ENCODE assay signal across 8 mouse cellular contexts in the genomic region with DNA sequence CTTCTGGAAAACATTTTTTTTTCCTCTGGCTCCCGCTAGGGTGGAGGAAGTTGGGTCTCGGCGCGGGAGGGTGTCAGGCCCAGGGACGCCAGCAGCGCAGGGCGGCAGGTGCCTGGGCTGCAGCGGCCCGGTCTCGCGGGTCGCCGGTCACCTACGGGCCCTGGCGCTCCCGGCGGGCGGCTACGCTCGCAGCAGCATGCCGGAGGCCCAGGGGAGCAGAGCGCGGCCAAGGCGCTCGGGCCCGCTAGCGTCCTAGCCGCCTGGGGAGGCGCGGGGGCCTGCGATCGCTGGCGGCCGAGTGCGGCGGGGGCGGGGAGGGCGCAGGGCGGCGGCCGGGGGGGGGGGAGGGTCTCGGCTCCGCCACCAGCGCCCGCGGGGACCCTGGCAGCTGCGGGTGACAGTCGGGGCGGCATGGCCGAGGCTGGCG. TPM values are rescaled to one million over a fixed set of nuclear protein-coding genes. Genes with fewer than 3 reads are reported as not detected.
DNase-seq lines count a peak whose midpoint lies in the region; ATAC-seq and TF ChIP-seq lines count a peak whose summit lies in the region.

No protein-coding gene starts in this region.

- peak; percentile 36; the same call in 1 of the 2 replicates for TF ChIP-seq POLR2A in testis, adult 2 months (IDR thresholded peaks at IDR 0.05; ENCODE audit: control insufficient read depth, low read depth, low read length)
- 0 out of 2 replicates have a peak, but pooled peaks have one; percentile 37 for TF ChIP-seq POLR2A in limb, embryonic 14.5 days (IDR thresholded peaks at IDR 0.05; ENCODE audit: borderline replicate concordance, extremely low read depth, insufficient read depth, insufficient read length)

- 0% methylated on average over 24 of the region's 51 CpGs for WGBS in intestine, embryonic 16.5 days
- WGBS in limb, embryonic 14.5 days, result under 1% methylated on average over 21 of the region's 51 CpGs
- WGBS in midbrain, embryonic 14.5 days, result under 1% methylated on average over 38 of the region's 51 CpGs

- no peak for DNase-seq in testis, postnatal 10 days (ENCODE audit: low spot score)
- DNase-seq in embryo, embryonic 11.5 days (ENCODE audit: low read depth, low spot score), result peak; percentile 43
- peak; percentile 46 to 71 for DNase-seq in gastrocnemius, postnatal 4 days (ENCODE audit: low spot score in 2 of 2)
- peak; percentile 78 for DNase-seq in limb, embryonic 14.5 days (ENCODE audit: low spot score)
- DNase-seq in midbrain, embryonic 14.5 days, result peak; percentile 82
- DNase-seq in spleen, adult 12 weeks (ENCODE audit: low spot score), result peak; percentile 66

- peak overlapping the region; percentile 90 for H3K9ac ChIP-seq in intestine, embryonic 16.5 days (ENCODE audit: low read depth, low read length)
- H3K9ac ChIP-seq in limb, embryonic 14.5 days (ENCODE audit: low read depth, low read length, severe bottlenecking), result peak overlapping the region; percentile 93
- peak overlapping the region; percentile 96 for H3K9ac ChIP-seq in midbrain, embryonic 14.5 days (replicated peaks; ENCODE audit: low read length)

- ATAC-seq in intestine, embryonic 16.5 days, result peak; percentile 75
- peak; percentile 69 for ATAC-seq in limb, embryonic 14.5 days (ENCODE audit: low FRiP score, low read depth)
- ATAC-seq in midbrain, embryonic 14.5 days (ENCODE audit: low FRiP score, low TSS enrichment), result peak; percentile 69

- no peaks in the 10 kb centered on the region for H3K27me3 ChIP-seq in testis, adult 2 months (ENCODE audit: control insufficient read depth, insufficient read depth, low read length)
- no peaks in the 10 kb centered on the region for H3K27me3 ChIP-seq in intestine, embryonic 16.5 days (replicated peaks; ENCODE audit: control insufficient read depth, insufficient read depth, low read length)
- H3K27me3 ChIP-seq in limb, embryonic 14.5 days (ENCODE audit: control insufficient read depth, insufficient read depth, low read length), result no peaks in the 10 kb centered on the region
- H3K27me3 ChIP-seq in midbrain, embryonic 14.5 days (ENCODE audit: control insufficient read depth, insufficient read depth, low read length), result no peaks in the 10 kb centered on the region

- H3K36me3 ChIP-seq in testis, adult 2 months (ENCODE audit: control insufficient read depth, insufficient read depth, low read length), result no peaks in the 10 kb centered on the region
- no peaks in the 10 kb centered on the region for H3K36me3 ChIP-seq in intestine, embryonic 16.5 days (ENCODE audit: control insufficient read depth, insufficient read depth, low read length)
- no peaks in the 10 kb centered on the region for H3K36me3 ChIP-seq in limb, embryonic 14.5 days (ENCODE audit: control insufficient read depth, insufficient read depth, low read length)
- H3K36me3 ChIP-seq in midbrain, embryonic 14.5 days (ENCODE audit: control insufficient read depth, insufficient read depth, low read length), result no peaks in the 10 kb centered on the region

- H3K27ac ChIP-seq in testis, adult 2 months (ENCODE audit: control insufficient read depth, insufficient read depth, low read depth, low read length), result peak overlapping the region; percentile 86
- H3K27ac ChIP-seq in intestine, embryonic 16.5 days (ENCODE audit: low read length), result peak overlapping the region; percentile 95
- peak overlapping the region; percentile 90 for H3K27ac ChIP-seq in limb, embryonic 14.5 days (replicated peaks; ENCODE audit: low read depth, low read length)
- H3K27ac ChIP-seq in midbrain, embryonic 14.5 days (replicated peaks; ENCODE audit: low read depth, low read length), result peak overlapping the region; percentile 97

- TF ChIP-seq CTCF in testis, adult 2 months (IDR thresholded peaks at IDR 0.05; ENCODE audit: control insufficient read depth, insufficient read depth, insufficient replicate concordance, low read depth, low read length), result no peak

- H3K9me3 ChIP-seq in intestine, embryonic 16.5 days (ENCODE audit: control insufficient read depth, low read length), result no peaks in the 10 kb centered on the region
- no peaks in the 10 kb centered on the region for H3K9me3 ChIP-seq in limb, embryonic 14.5 days (ENCODE audit: control insufficient read depth, low read length)
- no peaks in the 10 kb centered on the region for H3K9me3 ChIP-seq in midbrain, embryonic 14.5 days (ENCODE audit: control insufficient read depth, low read length)

- peak overlapping the region; percentile 83 for H3K4me2 ChIP-seq in intestine, embryonic 16.5 days (ENCODE audit: low read depth, low read length)
- peak overlapping the region; percentile 79 for H3K4me2 ChIP-seq in limb, embryonic 14.5 days (replicated peaks; ENCODE audit: low read depth, low read length, severe bottlenecking)
- H3K4me2 ChIP-seq in midbrain, embryonic 14.5 days (ENCODE audit: low read length), result peak overlapping the region; percentile 87

- H3K4me1 ChIP-seq in testis, adult 2 months (ENCODE audit: control insufficient read depth, insufficient read depth, low read length), result peaks cover 13% of the 10 kb centered on the region
- H3K4me1 ChIP-seq in intestine, embryonic 16.5 days (ENCODE audit: control insufficient read depth, insufficient read depth, low read length), result peaks cover 26% of the 10 kb centered on the region
- peaks cover 22% of the 10 kb centered on the region for H3K4me1 ChIP-seq in limb, embryonic 14.5 days (ENCODE audit: control insufficient read depth, insufficient read depth, low read length)
- H3K4me1 ChIP-seq in midbrain, embryonic 14.5 days (ENCODE audit: control insufficient read depth, insufficient read depth, low read length), result peaks cover 25% of the 10 kb centered on the region

- peak overlapping the region; percentile 96 for H3K4me3 ChIP-seq in testis, adult 2 months (ENCODE audit: control insufficient read depth, low read depth, low read length)
- H3K4me3 ChIP-seq in intestine, embryonic 16.5 days (ENCODE audit: low read length), result peak overlapping the region; percentile 90
- H3K4me3 ChIP-seq in limb, embryonic 14.5 days (replicated peaks; ENCODE audit: low read length), result peak overlapping the region; percentile 82
- peak overlapping the region; percentile 91 for H3K4me3 ChIP-seq in midbrain, embryonic 14.5 days (replicated peaks; ENCODE audit: low read depth, low read length)

RNA-seq across cellular contexts. Expression of a gene that starts 0.3 kb away (rescaled TPM):
- polyA plus RNA-seq in testis, adult 2 months (2012; rRNA removed), result 10.2 and 14.6 TPM in 2 replicates
- total RNA-seq in gastrocnemius, postnatal 4 days (2021), result 10 to 100 TPM; 31.8 to 38.8 TPM
- 3.9 and 4.1 TPM in 2 replicates for polyA plus RNA-seq in intestine, embryonic 16.5 days (2015; fragmentation: Nextera tagmentation; extraction: Ambion mirVana)
- 7.5 and 10.0 TPM in 2 replicates for polyA plus RNA-seq in limb, embryonic 14.5 days (2012; rRNA removed)
- 7.6 and 7.9 TPM in 2 replicates for polyA plus RNA-seq in limb, embryonic 14.5 days (2014; fragmentation: Nextera tagmentation; extraction: Ambion mirVana)
- 9.2 and 9.4 TPM in 2 replicates for polyA plus RNA-seq in midbrain, embryonic 14.5 days (2014; fragmentation: Nextera tagmentation; extraction: Ambion mirVana)

RNA-seq across cellular contexts. Expression of a gene that starts 27.7 kb away (rescaled TPM):
- 16.1 and 22.1 TPM in 2 replicates for polyA plus RNA-seq in testis, adult 2 months (2012; rRNA removed)
- total RNA-seq in gastrocnemius, postnatal 4 days (2021), result not detected
- polyA plus RNA-seq in intestine, embryonic 16.5 days (2015; fragmentation: Nextera tagmentation; extraction: Ambion mirVana), result 0.16 TPM in 2 replicates
- polyA plus RNA-seq in limb, embryonic 14.5 days (2012; rRNA removed), result not detected in 2 replicates
- polyA plus RNA-seq in limb, embryonic 14.5 days (2014; fragmentation: Nextera tagmentation; extraction: Ambion mirVana), result 0.45 and 0.64 TPM in 2 replicates
- 0.49 and 0.66 TPM in 2 replicates for polyA plus RNA-seq in midbrain, embryonic 14.5 days (2014; fragmentation: Nextera tagmentation; extraction: Ambion mirVana)

Comparison
In these comparisons a context has a peak if more than half of its experiments do, and no peak if none do; other contexts are left out.
1. RNA of a gene that starts 27.7 kb away (polyA plus RNA-seq): 16.1 to 22.1 TPM in testis, adult 2 months; 0.49 to 0.66 TPM in midbrain, embryonic 14.5 days, 0.45 to 0.64 TPM in limb, embryonic 14.5 days and 0.16 TPM in intestine, embryonic 16.5 days; every median in the first group is over 10 times any median in the second.
2. Peak in every context shown above with its lines, with median percentiles within 50 percentile points of each other: H3K27ac ChIP-seq, H3K4me3 ChIP-seq, ATAC-seq, H3K4me2 ChIP-seq and H3K9ac ChIP-seq.